ENCODE assay signal across 28 mouse cellular contexts in the genomic region with DNA sequence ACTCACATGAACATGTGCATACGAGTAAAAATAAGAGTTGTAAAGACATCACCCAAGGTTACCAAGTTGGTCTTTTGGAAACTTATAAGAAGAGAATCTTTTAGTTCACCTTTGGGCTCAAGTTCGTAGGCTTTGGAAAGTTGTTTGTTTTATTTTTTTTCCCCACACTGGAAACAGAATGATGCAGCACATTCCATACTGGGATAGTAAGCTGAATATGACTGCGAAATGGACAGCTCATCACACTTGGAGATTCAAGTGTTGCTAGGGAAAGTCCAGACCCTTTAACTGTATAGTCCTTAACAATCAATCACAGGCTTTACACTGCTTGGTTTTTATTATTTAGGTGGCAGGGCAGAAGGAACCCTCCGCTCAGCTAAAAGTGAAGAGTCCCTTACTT.
"Had no signal": no experiment of that assay in that cellular context is flagged by ENCODE, and none has a peak within 500 bp of the region (broad histone marks: within the 10 kb centered on the region; RNA-seq: fewer than 3 reads in every experiment).

No protein-coding gene starts in this region.

- H3K27me3 ChIP-seq: embryonic facial prominence, embryonic 12.5 days; embryonic facial prominence, embryonic 13.5 days; embryonic facial prominence, embryonic 15.5 days; forebrain, embryonic 12.5 days; forebrain, embryonic 13.5 days; forebrain, embryonic 15.5 days; heart, embryonic 13.5 days had no signal

- H3K4me1 ChIP-seq: embryonic facial prominence, embryonic 10.5 days; embryonic facial prominence, embryonic 12.5 days; embryonic facial prominence, embryonic 13.5 days; embryonic facial prominence, embryonic 15.5 days; forebrain, embryonic 12.5 days; forebrain, embryonic 13.5 days; forebrain, embryonic 15.5 days had no signal

- H3K9ac ChIP-seq: embryonic facial prominence, embryonic 12.5 days; embryonic facial prominence, embryonic 13.5 days; embryonic facial prominence, embryonic 15.5 days; forebrain, embryonic 12.5 days; forebrain, embryonic 13.5 days; forebrain, embryonic 15.5 days; forebrain, postnatal 0 days; heart, embryonic 13.5 days had no signal

- DNase-seq: cerebellum, adult 8-10 months; cerebellum, adult 9-11 months; cerebellum, postnatal 10 days; cerebellum, postnatal 14 days; cerebellum, postnatal 25 days; cerebellum, postnatal 36 days; embryo, embryonic 11 days; forebrain, postnatal 0 days; gastrocnemius, adult 2 months; gastrocnemius, postnatal 10 days; gastrocnemius, postnatal 14 days; gastrocnemius, postnatal 25 days; gastrocnemius, postnatal 36 days; heart, adult 18-20 months; heart, adult 2 months had no signal

- H3K4me3 ChIP-seq: embryonic facial prominence, embryonic 10.5 days; embryonic facial prominence, embryonic 12.5 days; embryonic facial prominence, embryonic 13.5 days; embryonic facial prominence, embryonic 15.5 days; erythroblast, embryonic 14.5 days; forebrain, embryonic 12.5 days; forebrain, embryonic 13.5 days; forebrain, embryonic 15.5 days; gastrocnemius, adult 2 months; heart, adult 2 months; heart, embryonic 10.5 days; heart, embryonic 13.5 days had no signal

- H3K4me2 ChIP-seq: embryonic facial prominence, embryonic 12.5 days; embryonic facial prominence, embryonic 13.5 days; embryonic facial prominence, embryonic 15.5 days; forebrain, embryonic 12.5 days; forebrain, embryonic 13.5 days; forebrain, embryonic 15.5 days; heart, embryonic 11.5 days; heart, embryonic 13.5 days had no signal

- H3K27ac ChIP-seq: embryonic facial prominence, embryonic 10.5 days; embryonic facial prominence, embryonic 12.5 days; embryonic facial prominence, embryonic 13.5 days; embryonic facial prominence, embryonic 15.5 days; forebrain, embryonic 12.5 days; forebrain, embryonic 13.5 days; forebrain, embryonic 15.5 days; gastrocnemius, adult 2 months; heart, adult 2 months; heart, embryonic 10.5 days; heart, embryonic 13.5 days had no signal

- ATAC-seq: forebrain, embryonic 13.5 days; forebrain, embryonic 14.5 days; forebrain, embryonic 15.5 days; forebrain, embryonic 16.5 days; forebrain, postnatal 0 days had no signal

- H3K9me3 ChIP-seq: embryonic facial prominence, embryonic 10.5 days; embryonic facial prominence, embryonic 12.5 days; embryonic facial prominence, embryonic 13.5 days; embryonic facial prominence, embryonic 15.5 days; forebrain, embryonic 12.5 days; forebrain, embryonic 13.5 days; forebrain, embryonic 15.5 days; heart, embryonic 10.5 days; heart, embryonic 13.5 days had no signal
